Mouse (Mus musculus) midbrain, embryonic 15.5 days (tissue): ENCODE results near the gene Exosc8. TPM values are rescaled to one million over a fixed set of nuclear protein-coding genes. Genes with fewer than 3 reads are reported as not detected.

Experiments used
- ATAC-seq: fragments of 200-750 bp; cut with Nextera tagmentation; replicated peaks from 2 replicates; pipeline ENCODE4 v1.8.0; 2017; ENCODE audit warnings: moderate TSS enrichment
- H3K27ac ChIP-seq: fragments of 300-500 bp; sonication (generic); 2 replicates; pipeline ENCODE4 v1.5.1; 2015; ENCODE audit warnings: mild to moderate bottlenecking, inconsistent platforms
- H3K27me3 ChIP-seq: fragments of 300-500 bp; sonication (generic); replicated peaks from 2 replicates; pipeline ENCODE4 v1.6.1; 2015; ENCODE audit warnings: inconsistent platforms
- H3K36me3 ChIP-seq: fragments of 300-500 bp; sonication (generic); replicated peaks from 2 replicates; pipeline ENCODE4 v1.6.1; 2015; ENCODE audit warnings: inconsistent platforms
- H3K4me1 ChIP-seq: fragments of 300-500 bp; sonication (generic); 2 replicates; pipeline ENCODE4 v1.6.1; 2015; ENCODE audit warnings: inconsistent platforms
- H3K4me2 ChIP-seq: fragments of 300-500 bp; sonication (generic); 2 replicates; pipeline ENCODE4 v1.6.1; 2015; ENCODE audit warnings: inconsistent platforms, mild to moderate bottlenecking, moderate library complexity
- H3K4me3 ChIP-seq: fragments of 300-500 bp; sonication (generic); 2 replicates; pipeline ENCODE4 v1.5.1; 2015; ENCODE audit warnings: mild to moderate bottlenecking, inconsistent platforms
- H3K9ac ChIP-seq: fragments of 300-500 bp; sonication (generic); 2 replicates; pipeline ENCODE4 v1.6.1; 2015; ENCODE audit warnings: mild to moderate bottlenecking, inconsistent platforms
- H3K9me3 ChIP-seq: fragments of 300-500 bp; sonication (generic); 2 replicates; pipeline ENCODE4 v1.6.1; 2016; ENCODE audit warnings: inconsistent platforms
- WGBS: fragments of 180-500 bp; shearing (Covaris S2); methylation state at CpG from one replicate; pipeline ENCODE4 v1.1.7; 2015; ENCODE audit warnings: mixed read lengths; 5-methylcytosine and 5-hydroxymethylcytosine counted together
- polyA plus RNA-seq: library from polyadenylated mRNA; unstranded; fragments of >200 nt; fragmentation: Nextera tagmentation; extraction: Ambion mirVana; gene quantifications from 2 replicates; pipeline ENCODE4 v1.2.1, GENCODE M21; 2015

The Exosc8 gene
- polyA plus RNA-seq, 1 experiment from 2014 or later: 74.2 TPM

DNA sequence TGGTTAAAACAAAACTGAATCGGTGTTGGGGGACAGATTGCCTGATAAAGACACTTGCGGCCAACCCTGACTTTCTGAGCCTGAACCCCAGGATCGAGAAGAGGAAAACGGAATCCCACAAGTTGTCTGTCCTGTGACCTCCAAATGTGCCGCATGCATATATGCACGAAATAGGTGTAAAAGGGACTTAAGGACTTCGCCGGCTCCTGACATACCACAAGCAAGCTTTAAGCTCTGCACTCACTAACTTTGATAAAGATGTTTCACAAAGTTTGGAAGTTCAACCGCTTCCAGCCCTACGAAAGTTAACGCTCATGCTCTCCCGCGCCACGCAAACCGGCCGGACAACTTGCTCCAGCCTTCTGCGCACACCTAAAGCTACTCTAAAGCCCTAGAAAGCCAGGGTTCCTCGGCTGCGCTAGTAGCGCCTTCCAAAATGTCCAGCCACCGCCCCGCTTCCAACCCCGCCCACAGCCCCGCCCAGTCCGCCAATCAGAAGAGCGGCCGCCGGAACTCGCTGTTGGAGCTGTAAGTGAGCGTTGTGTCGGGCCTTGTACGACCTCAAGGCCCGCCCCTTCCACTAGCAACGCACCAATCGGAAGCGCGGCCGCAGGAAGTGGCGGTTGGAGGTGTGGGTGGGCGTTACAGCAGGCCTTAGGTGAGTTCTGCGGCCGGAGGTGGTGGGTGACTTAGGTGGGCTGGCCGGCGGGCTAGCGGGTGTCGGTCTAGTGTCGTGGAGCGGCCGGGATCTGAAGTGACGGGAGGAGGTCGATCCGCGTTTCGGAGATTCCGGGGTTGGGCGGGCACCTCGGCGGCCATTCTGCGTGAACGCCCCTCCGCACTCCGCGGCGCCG, 42.8 kb downstream of the Exosc8 start, which contains the start of gene Supt20:
Gene Supt20, plus strand, starts transcription at position 606 of the 854 bp plus-strand sequence.
- peak; percentile 99 for ATAC-seq
- WGBS: 2% methylated on average over 65 of the region's 65 CpGs
- Histone ChIP-seq H3K36me3 (peaks cover 7% of the 10 kb centered on the region; the same call in 1 of the 2 replicates), H3K27me3 (no peaks in the 10 kb centered on the region), H3K4me3 (peak within 1 kb of the TSS; percentile 79), H3K9ac (peak within 1 kb of the TSS; percentile 60), H3K27ac (peak within 1 kb of the TSS; percentile 80), H3K4me2 (peak within 1 kb of the TSS; percentile 86), H3K4me1 (peaks cover 7% of the 10 kb centered on the region), H3K9me3 (no peaks in the 10 kb centered on the region)

GRCm38 (mm10) chr3:54689091-54689490, 46.1 kb downstream of the Exosc8 start:
- H3K4me1 ChIP-seq: peaks cover 4% of the 10 kb centered on the region; the same call in 1 of the 2 replicates
- ATAC-seq: no peak
- 54% methylated on average over 2 of the region's 2 CpGs for WGBS
- H3K27ac ChIP-seq: no peak overlapping the region
- H3K4me2 ChIP-seq: no peak overlapping the region
- no peak overlapping the region for H3K9ac ChIP-seq
- H3K9me3 ChIP-seq: no peaks in the 10 kb centered on the region
- no peak overlapping the region for H3K4me3 ChIP-seq
- H3K27me3 ChIP-seq: no peaks in the 10 kb centered on the region
- no peaks in the 10 kb centered on the region for H3K36me3 ChIP-seq

DNA sequence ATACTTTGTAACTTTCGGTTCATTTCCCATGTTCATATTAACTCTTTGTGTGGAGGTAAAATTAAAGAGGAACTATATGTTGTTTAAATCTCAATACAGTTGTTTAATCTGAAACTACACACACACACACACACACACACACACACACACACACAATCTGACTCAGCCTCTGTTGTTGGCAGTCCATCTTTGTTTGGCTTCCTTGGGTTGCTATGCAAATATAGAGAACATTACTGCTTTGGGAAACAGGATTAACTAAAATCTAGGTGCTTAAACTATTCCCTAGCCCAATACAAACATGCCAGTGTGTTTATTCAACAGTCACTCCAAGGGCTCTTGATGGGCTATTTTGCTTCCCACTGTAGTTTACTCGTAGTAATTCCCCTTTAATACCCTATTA, 47.9 kb downstream of the Exosc8 start:
- H3K4me1 ChIP-seq: peaks cover 3% of the 10 kb centered on the region; the same call in 1 of the 2 replicates
- H3K27ac ChIP-seq: no peak overlapping the region
- H3K9ac ChIP-seq: no peak overlapping the region
- no peaks in the 10 kb centered on the region for H3K27me3 ChIP-seq
- 62% methylated on average over 2 of the region's 2 CpGs for WGBS
- no peak overlapping the region for H3K4me3 ChIP-seq
- no peak overlapping the region for H3K4me2 ChIP-seq
- H3K9me3 ChIP-seq: no peaks in the 10 kb centered on the region
- ATAC-seq: no peak
- H3K36me3 ChIP-seq: no peaks in the 10 kb centered on the region

GRCm38 (mm10) chr3:54685202-54685601, 50.0 kb downstream of the Exosc8 start:
- H3K27me3 ChIP-seq: no peaks in the 10 kb centered on the region
- H3K36me3 ChIP-seq: no peaks in the 10 kb centered on the region
- no peaks in the 10 kb centered on the region for H3K4me1 ChIP-seq
- no peak for ATAC-seq
- no peak overlapping the region for H3K4me3 ChIP-seq
- H3K9ac ChIP-seq: no peak overlapping the region
- H3K4me2 ChIP-seq: no peak overlapping the region
- H3K27ac ChIP-seq: no peak overlapping the region
- WGBS: 93% methylated on average over 3 of the region's 3 CpGs
- no peaks in the 10 kb centered on the region for H3K9me3 ChIP-seq

- Histone ChIP-seq H3K4me3 (no peak overlapping the region), H3K4me2 (no peak overlapping the region), H3K27ac (no peak overlapping the region), H3K27me3 (no peaks in the 10 kb centered on the region), H3K4me1 (no peaks in the 10 kb centered on the region), H3K9me3 (no peaks in the 10 kb centered on the region), H3K9ac (no peak overlapping the region), H3K36me3 (no peaks in the 10 kb centered on the region)
- WGBS: 73% methylated on average over 6 of the region's 6 CpGs
- no peak for ATAC-seq
Measured at GRCm38 (mm10) chr3:54681310-54682204, 53.6 kb downstream of the Exosc8 start.

Other genes with a start within 250 kb of the Exosc8 start
- gene Supt20, start 42.6 kb downstream of the Exosc8 start, polyA plus RNA-seq: 79.1 and 90.1 TPM in 2 replicates
- gene Gm21958, start 21.0 kb downstream of the Exosc8 start, polyA plus RNA-seq: not detected in 2 replicates
- 41.4 and 47.0 TPM in 2 replicates for gene Alg5, start 146 bp upstream of the Exosc8 start, polyA plus RNA-seq
- gene Smad9, start 20.2 kb upstream of the Exosc8 start, polyA plus RNA-seq: 0.30 and 0.46 TPM in 2 replicates
- gene Rfxap, start 72.4 kb upstream of the Exosc8 start, polyA plus RNA-seq: 41.9 and 44.1 TPM in 2 replicates
- 1.3 and 1.4 TPM in 2 replicates for gene Sertm1, start 180.5 kb upstream of the Exosc8 start, polyA plus RNA-seq